Mouse (Mus musculus): ENCODE data around the gene Recql. TPM values are rescaled to one million over a fixed set of nuclear protein-coding genes. Genes with fewer than 3 reads are reported as not detected.

Recql gene
- total RNA-seq, 1 experiment: 22.6 TPM

DNA sequence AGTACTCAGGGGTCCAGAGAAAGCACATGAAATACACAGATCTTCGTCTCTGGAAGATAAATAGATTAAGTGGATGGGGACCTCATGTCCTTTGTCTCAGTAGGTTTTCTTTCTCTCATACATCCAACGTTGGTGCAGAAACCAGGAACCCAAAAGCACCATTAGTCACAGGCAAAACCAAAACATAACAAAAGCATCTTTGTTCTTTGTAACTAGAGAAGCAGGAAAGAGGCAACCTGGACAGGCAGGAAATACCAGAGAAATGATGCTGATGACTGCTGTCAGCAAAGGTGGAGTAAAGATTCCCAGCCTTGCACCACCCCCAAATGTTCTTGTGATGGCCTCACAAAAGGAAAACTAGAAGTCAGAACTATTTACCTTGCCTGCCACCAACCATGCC is 47.3 kb downstream of the Recql start:
- TF ChIP-seq CHD2 (IDR thresholded peaks at IDR 0.05; ENCODE audit: low read depth, low read length): no peak
- TF ChIP-seq MAFK (IDR thresholded peaks at IDR 0.05; ENCODE audit: insufficient read depth, low read depth, low read length): no peak
- TF ChIP-seq HCFC1 (IDR thresholded peaks at IDR 0.05; ENCODE audit: borderline replicate concordance, insufficient read depth, low read length): no peak
- TF ChIP-seq ZC3H11A (IDR thresholded peaks at IDR 0.05; ENCODE audit: borderline replicate concordance, low read depth, low read length): no peak
- TF ChIP-seq ZNF384 (IDR thresholded peaks at IDR 0.05; ENCODE audit: low read depth, low read length): no peak
- no peaks in the 10 kb centered on the region for H3K9me3 ChIP-seq (ENCODE audit: control insufficient read depth, insufficient read depth, low read depth, low read length)
- H3K9ac ChIP-seq (ENCODE audit: insufficient read depth, low read depth, low read length, poor library complexity, severe bottlenecking): no peak overlapping the region
- H3K4me1 ChIP-seq (ENCODE audit: control insufficient read depth in 2 of 2, insufficient read depth in 2 of 2, low read length in 2 of 2, poor library complexity in 1 of 2): no peaks in the 10 kb centered on the region
- DNase-seq (ENCODE audit: low read depth, low spot score): no peak
- in situ Hi-C loops (cut with MboI; ENCODE audit: low sequenced_read_pairs in 2 of 2, unreplicated experiment in 2 of 2): no loop called here
- H3K36me3 ChIP-seq (ENCODE audit: control insufficient read depth, insufficient read depth, low read length, poor library complexity, severe bottlenecking): no peaks in the 10 kb centered on the region
- H3K27ac ChIP-seq (ENCODE audit: insufficient read depth, low read depth, low read length, poor library complexity, severe bottlenecking): no peak overlapping the region
- H3K4me3 ChIP-seq (ENCODE audit: insufficient read depth in 1 of 2, low read depth in 1 of 2, low read length in 2 of 2, poor library complexity in 1 of 2, severe bottlenecking in 1 of 2): no peak overlapping the region

DNA sequence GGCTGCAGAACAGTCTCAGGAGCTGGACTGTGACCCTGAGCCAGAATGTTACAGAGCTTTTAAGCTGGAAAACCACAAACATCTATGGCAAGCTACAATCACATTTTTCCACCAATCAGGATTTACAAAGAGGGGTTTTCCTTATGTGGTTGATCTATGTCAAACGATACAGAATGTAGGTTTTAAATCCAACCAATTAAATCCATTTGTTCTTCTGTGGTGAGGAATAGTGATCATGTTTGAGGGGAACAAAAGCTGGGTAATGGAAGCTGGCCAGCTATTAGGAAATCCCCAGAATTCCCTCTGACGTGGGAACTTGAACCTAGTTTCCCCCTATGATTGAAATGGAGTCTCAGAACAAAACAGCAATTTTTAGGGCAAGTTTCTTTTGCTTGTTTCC is 47.9 kb downstream of the Recql start:
- no peak overlapping the region for H3K9ac ChIP-seq (ENCODE audit: insufficient read depth, low read depth, low read length, poor library complexity, severe bottlenecking)
- no peak for DNase-seq (ENCODE audit: low read depth, low spot score)
- in situ Hi-C loops (cut with MboI; ENCODE audit: low sequenced_read_pairs in 2 of 2, unreplicated experiment in 2 of 2): no loop called here
- TF ChIP-seq HCFC1 (IDR thresholded peaks at IDR 0.05; ENCODE audit: borderline replicate concordance, insufficient read depth, low read length): no peak
- TF ChIP-seq MAFK (IDR thresholded peaks at IDR 0.05; ENCODE audit: insufficient read depth, low read depth, low read length): no peak
- no peak for TF ChIP-seq ZNF384 (IDR thresholded peaks at IDR 0.05; ENCODE audit: low read depth, low read length)
- TF ChIP-seq ZC3H11A (IDR thresholded peaks at IDR 0.05; ENCODE audit: borderline replicate concordance, low read depth, low read length): no peak
- TF ChIP-seq CHD2 (IDR thresholded peaks at IDR 0.05; ENCODE audit: low read depth, low read length): no peak
- H3K27ac ChIP-seq (ENCODE audit: insufficient read depth, low read depth, low read length, poor library complexity, severe bottlenecking): no peak overlapping the region
- H3K4me3 ChIP-seq (ENCODE audit: insufficient read depth in 1 of 2, low read depth in 1 of 2, low read length in 2 of 2, poor library complexity in 1 of 2, severe bottlenecking in 1 of 2): no peak overlapping the region
- no peaks in the 10 kb centered on the region for H3K36me3 ChIP-seq (ENCODE audit: control insufficient read depth, insufficient read depth, low read length, poor library complexity, severe bottlenecking)
- H3K9me3 ChIP-seq (ENCODE audit: control insufficient read depth, insufficient read depth, low read depth, low read length): no peaks in the 10 kb centered on the region
- no peaks in the 10 kb centered on the region for H3K4me1 ChIP-seq (ENCODE audit: control insufficient read depth in 2 of 2, insufficient read depth in 2 of 2, low read length in 2 of 2, poor library complexity in 1 of 2)

DNA sequence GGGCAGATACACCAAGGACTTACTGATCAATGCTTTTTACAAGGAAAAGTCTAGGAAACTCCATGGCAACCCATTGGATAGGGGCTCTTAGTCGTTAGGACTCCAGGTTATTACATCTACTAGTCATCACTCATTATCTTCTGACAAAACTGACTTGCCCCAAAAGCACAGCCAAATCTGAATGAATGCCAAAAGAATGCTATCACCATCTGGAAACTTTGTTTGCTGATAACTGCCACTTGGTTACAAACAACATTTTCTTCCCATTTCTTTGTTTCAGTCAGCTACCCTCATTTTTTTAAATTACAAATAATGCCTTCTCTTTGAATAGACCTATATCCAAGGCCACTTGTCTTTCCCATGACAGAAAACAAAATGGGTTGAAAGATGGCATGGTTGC is 57.7 kb downstream of the Recql start:
- in situ Hi-C loops (cut with MboI; ENCODE audit: low sequenced_read_pairs in 2 of 2, unreplicated experiment in 2 of 2): no loop called here
- H3K36me3 ChIP-seq (ENCODE audit: control insufficient read depth, insufficient read depth, low read length, poor library complexity, severe bottlenecking): no peaks in the 10 kb centered on the region
- no peak for DNase-seq (ENCODE audit: low read depth, low spot score)
- no peak overlapping the region for H3K9ac ChIP-seq (ENCODE audit: insufficient read depth, low read depth, low read length, poor library complexity, severe bottlenecking)
- TF ChIP-seq MAFK (IDR thresholded peaks at IDR 0.05; ENCODE audit: insufficient read depth, low read depth, low read length) (no peak), HCFC1 (IDR thresholded peaks at IDR 0.05; ENCODE audit: borderline replicate concordance, insufficient read depth, low read length) (no peak), CHD2 (IDR thresholded peaks at IDR 0.05; ENCODE audit: low read depth, low read length) (no peak), ZC3H11A (IDR thresholded peaks at IDR 0.05; ENCODE audit: borderline replicate concordance, low read depth, low read length) (no peak), ZNF384 (IDR thresholded peaks at IDR 0.05; ENCODE audit: low read depth, low read length) (no peak)
- H3K27ac ChIP-seq (ENCODE audit: insufficient read depth, low read depth, low read length, poor library complexity, severe bottlenecking): no peak overlapping the region
- H3K4me1 ChIP-seq (ENCODE audit: control insufficient read depth in 2 of 2, insufficient read depth in 2 of 2, low read length in 2 of 2, poor library complexity in 1 of 2): peaks cover 0 to under 1% of the 10 kb centered on the region in 2 experiments; a peak in 1 of 4 replicates
- no peak overlapping the region for H3K4me3 ChIP-seq (ENCODE audit: insufficient read depth in 1 of 2, low read depth in 1 of 2, low read length in 2 of 2, poor library complexity in 1 of 2, severe bottlenecking in 1 of 2)
- no peaks in the 10 kb centered on the region for H3K9me3 ChIP-seq (ENCODE audit: control insufficient read depth, insufficient read depth, low read depth, low read length)

DNA sequence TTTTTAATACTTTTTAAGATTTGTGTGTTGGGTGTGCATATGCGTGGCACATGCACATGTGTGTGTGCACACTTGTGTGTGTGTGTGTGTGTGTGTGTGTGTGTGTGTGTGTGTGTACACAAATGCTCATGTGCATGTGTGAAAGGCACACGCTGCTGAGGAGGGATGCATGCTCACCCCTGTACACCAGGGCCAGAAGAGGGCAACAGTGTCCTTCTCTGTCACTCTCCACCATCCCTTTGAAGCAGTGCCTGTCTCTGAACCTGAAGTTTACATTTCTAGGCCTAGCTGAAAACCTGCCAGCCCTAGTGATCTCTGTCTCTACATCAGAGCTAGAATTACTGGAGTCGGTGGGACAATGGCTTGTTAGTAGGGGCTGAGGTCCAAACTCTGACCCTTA is 60.3 kb downstream of the Recql start:
- Histone ChIP-seq H3K4me3 (ENCODE audit: insufficient read depth in 1 of 2, low read depth in 1 of 2, low read length in 2 of 2, poor library complexity in 1 of 2, severe bottlenecking in 1 of 2) (no peak overlapping the region), H3K9ac (ENCODE audit: insufficient read depth, low read depth, low read length, poor library complexity, severe bottlenecking) (no peak overlapping the region), H3K27ac (ENCODE audit: insufficient read depth, low read depth, low read length, poor library complexity, severe bottlenecking) (no peak overlapping the region), H3K9me3 (ENCODE audit: control insufficient read depth, insufficient read depth, low read depth, low read length) (no peaks in the 10 kb centered on the region), H3K36me3 (ENCODE audit: control insufficient read depth, insufficient read depth, low read length, poor library complexity, severe bottlenecking) (no peaks in the 10 kb centered on the region), H3K4me1 (ENCODE audit: control insufficient read depth in 2 of 2, insufficient read depth in 2 of 2, low read length in 2 of 2, poor library complexity in 1 of 2) (peaks cover 0 to 2% of the 10 kb centered on the region in 2 experiments; a peak in 1 of 4 replicates)
- no peak for TF ChIP-seq ZC3H11A (IDR thresholded peaks at IDR 0.05; ENCODE audit: borderline replicate concordance, low read depth, low read length)
- no peak for TF ChIP-seq ZNF384 (IDR thresholded peaks at IDR 0.05; ENCODE audit: low read depth, low read length)
- no peak for TF ChIP-seq HCFC1 (IDR thresholded peaks at IDR 0.05; ENCODE audit: borderline replicate concordance, insufficient read depth, low read length)
- no peak for TF ChIP-seq CHD2 (IDR thresholded peaks at IDR 0.05; ENCODE audit: low read depth, low read length)
- TF ChIP-seq MAFK (IDR thresholded peaks at IDR 0.05; ENCODE audit: insufficient read depth, low read depth, low read length): no peak
- in situ Hi-C loops (cut with MboI; ENCODE audit: low sequenced_read_pairs in 2 of 2, unreplicated experiment in 2 of 2): no loop called here
- no peak for DNase-seq (ENCODE audit: low read depth, low spot score)

DNA sequence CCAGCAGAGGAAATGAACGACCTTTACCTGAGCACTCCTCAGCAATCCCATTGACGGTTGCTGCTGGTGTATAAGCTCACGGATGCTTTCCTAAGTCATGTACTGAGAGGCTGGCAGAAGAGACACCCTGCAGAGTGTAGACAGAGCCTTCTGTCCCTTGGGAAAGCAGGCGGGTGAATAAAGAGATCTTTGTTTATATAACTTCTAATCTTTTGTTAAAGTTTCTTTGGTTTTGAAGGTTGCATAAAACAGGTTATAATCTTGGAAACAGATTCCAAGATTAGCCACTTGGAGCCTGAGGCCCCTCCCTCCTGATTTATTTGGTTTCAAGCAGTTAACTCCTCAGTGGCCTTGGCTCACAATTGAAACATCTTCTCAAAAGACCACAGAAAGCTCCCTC is 64.0 kb downstream of the Recql start, which contains the start of gene Slco1a5:
Gene Slco1a5, minus strand, starts transcription at position 101 of the 400 bp plus-strand sequence.
- TF ChIP-seq ZNF384 (IDR thresholded peaks at IDR 0.05; ENCODE audit: low read depth, low read length) (no peak), HCFC1 (IDR thresholded peaks at IDR 0.05; ENCODE audit: borderline replicate concordance, insufficient read depth, low read length) (no peak), MAFK (IDR thresholded peaks at IDR 0.05; ENCODE audit: insufficient read depth, low read depth, low read length) (no peak), CHD2 (IDR thresholded peaks at IDR 0.05; ENCODE audit: low read depth, low read length) (no peak), ZC3H11A (IDR thresholded peaks at IDR 0.05; ENCODE audit: borderline replicate concordance, low read depth, low read length) (no peak)

More for the DNA sequence above, 64.0 kb downstream of the Recql start, which contains the start of gene Slco1a5:
- no peak within 1 kb of the TSS for H3K9ac ChIP-seq (ENCODE audit: insufficient read depth, low read depth, low read length, poor library complexity, severe bottlenecking)
- H3K4me1 ChIP-seq (ENCODE audit: control insufficient read depth in 2 of 2, insufficient read depth in 2 of 2, low read length in 2 of 2, poor library complexity in 1 of 2): peaks cover 0 to 2% of the 10 kb centered on the region in 2 experiments; a peak in 1 of 4 replicates
- H3K36me3 ChIP-seq (ENCODE audit: control insufficient read depth, insufficient read depth, low read length, poor library complexity, severe bottlenecking): no peaks in the 10 kb centered on the region
- H3K9me3 ChIP-seq (ENCODE audit: control insufficient read depth, insufficient read depth, low read depth, low read length): no peaks in the 10 kb centered on the region
- no peak for DNase-seq (ENCODE audit: low read depth, low spot score)
- H3K27ac ChIP-seq (ENCODE audit: insufficient read depth, low read depth, low read length, poor library complexity, severe bottlenecking): no peak within 1 kb of the TSS
- in situ Hi-C loops (cut with MboI; ENCODE audit: low sequenced_read_pairs in 2 of 2, unreplicated experiment in 2 of 2): no loop called here
- no peak within 1 kb of the TSS for H3K4me3 ChIP-seq (ENCODE audit: insufficient read depth in 1 of 2, low read depth in 1 of 2, low read length in 2 of 2, poor library complexity in 1 of 2, severe bottlenecking in 1 of 2)
